Mouse (Mus musculus) cerebellum, adult 11 months (tissue): ENCODE data around the gene Nfam1.
"Not testable (repeated sequence)": the region's sequence is repeated elsewhere in the genome, so short reads cannot be mapped to it uniquely, and the experiment has no call there.

ENCODE experiments used
- DNase-seq: peaks from one replicate; pipeline ENCODE4 v3.0.0; 2022

Gene Nfam1

GRCm38 (mm10) chr15:83032981-83033541, at the start of gene Nfam1:
Nfam1 (minus strand) TSS chr15:83033306.
- no peak for DNase-seq

DNA sequence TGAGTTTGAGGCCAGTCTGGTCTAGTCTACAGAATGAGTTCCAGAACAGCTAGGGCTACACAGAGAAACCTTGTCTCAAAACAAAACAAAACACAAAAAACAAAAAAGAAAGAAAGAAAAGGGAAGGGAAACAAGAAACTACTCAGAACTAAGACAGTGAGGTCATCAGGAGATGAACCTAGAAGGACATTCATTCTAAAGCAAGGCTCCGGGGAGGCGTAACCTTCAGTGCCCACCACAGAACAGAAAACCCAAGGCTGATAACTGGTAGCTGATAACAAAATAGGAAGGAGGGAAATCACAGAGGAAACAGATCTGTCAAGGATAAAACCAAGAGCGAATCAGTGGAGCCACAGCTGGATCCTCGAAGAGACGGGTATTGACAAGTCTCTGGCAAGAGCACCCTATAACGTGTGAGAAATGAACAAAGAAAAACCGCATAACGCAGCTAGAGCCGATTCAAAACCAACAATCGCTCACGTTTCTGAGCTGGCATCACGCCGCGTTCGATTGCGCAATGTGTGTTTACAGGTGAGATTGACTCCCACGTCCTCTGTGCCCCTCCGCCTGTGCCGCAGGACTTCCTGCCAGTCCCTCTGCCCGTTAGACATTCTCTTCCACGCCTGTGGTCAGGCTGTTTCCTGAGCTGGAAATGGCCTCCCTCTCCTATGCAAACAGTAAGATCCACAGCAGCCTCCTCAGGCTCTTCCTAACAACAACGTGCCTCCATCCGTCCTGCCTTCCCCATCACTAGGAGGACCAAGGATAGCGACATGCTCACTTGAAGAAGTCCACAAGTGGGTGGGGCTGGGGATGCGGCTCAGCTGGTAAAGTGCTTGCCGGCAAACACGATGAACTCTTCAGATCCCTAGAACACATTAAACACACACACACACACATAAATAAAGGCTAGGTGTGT, 42.8 kb upstream of the Nfam1 start:
- no peak for DNase-seq

GRCm38 (mm10) chr15:83074179-83074578, 41.1 kb upstream of the Nfam1 start:
- DNase-seq = no peak

GRCm38 (mm10) chr15:83071752-83072151, 38.6 kb upstream of the Nfam1 start:
- no peak for DNase-seq

- DNase-seq = no peak
Measured at GRCm38 (mm10) chr15:83070942-83071341, 37.8 kb upstream of the Nfam1 start.

GRCm38 (mm10) chr15:83068270-83068669, 35.2 kb upstream of the Nfam1 start:
- no peak for DNase-seq

GRCm38 (mm10) chr15:83065543-83065942, 32.4 kb upstream of the Nfam1 start:
- DNase-seq = no peak

GRCm38 (mm10) chr15:83062582-83062981, 29.5 kb upstream of the Nfam1 start:
- not testable (repeated sequence) for DNase-seq

- DNase-seq = no peak
Measured at GRCm38 (mm10) chr15:83061689-83062088, 28.6 kb upstream of the Nfam1 start.

GRCm38 (mm10) chr15:83059233-83059660, 26.1 kb upstream of the Nfam1 start:
- DNase-seq = no peak

GRCm38 (mm10) chr15:83057533-83057932, 24.4 kb upstream of the Nfam1 start:
- DNase-seq = no peak

DNA sequence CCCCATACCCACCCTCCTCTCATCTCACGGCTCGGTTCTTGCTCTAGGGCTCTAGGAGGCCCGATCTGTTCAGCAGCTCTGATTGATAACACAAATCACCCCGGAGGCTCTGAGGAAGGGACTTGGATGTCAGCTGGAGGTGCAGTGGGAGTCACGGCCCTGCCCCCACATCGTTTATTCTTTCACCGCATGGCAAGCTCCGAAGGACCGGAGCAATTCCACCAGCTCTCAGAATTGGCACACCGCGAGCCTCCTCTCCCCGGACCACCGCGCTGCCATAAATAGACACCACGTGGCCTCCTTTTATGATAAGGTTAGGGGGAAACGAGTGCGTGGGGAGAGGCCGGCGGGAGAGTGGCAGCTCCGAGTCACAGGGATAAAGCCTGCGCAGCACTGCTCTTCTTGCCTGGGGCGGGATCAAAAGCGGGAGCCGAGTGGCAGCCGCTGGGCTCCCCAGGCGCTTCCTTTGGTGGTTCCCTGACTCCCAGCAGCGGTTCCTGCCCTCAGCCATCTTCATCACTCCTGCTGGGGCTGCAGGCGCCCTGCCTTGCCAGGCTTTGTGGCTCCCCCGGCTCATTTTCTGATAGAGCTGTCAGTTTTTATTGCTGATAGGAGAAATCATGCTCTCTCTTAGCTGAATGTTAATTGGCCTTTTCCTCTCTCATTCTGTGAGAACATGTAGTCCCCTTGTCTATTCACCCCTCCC, 23.4 kb upstream of the Nfam1 start:
- DNase-seq = no peak

- DNase-seq = no peak
Measured at GRCm38 (mm10) chr15:83055569-83055968, 22.5 kb upstream of the Nfam1 start.

DNA sequence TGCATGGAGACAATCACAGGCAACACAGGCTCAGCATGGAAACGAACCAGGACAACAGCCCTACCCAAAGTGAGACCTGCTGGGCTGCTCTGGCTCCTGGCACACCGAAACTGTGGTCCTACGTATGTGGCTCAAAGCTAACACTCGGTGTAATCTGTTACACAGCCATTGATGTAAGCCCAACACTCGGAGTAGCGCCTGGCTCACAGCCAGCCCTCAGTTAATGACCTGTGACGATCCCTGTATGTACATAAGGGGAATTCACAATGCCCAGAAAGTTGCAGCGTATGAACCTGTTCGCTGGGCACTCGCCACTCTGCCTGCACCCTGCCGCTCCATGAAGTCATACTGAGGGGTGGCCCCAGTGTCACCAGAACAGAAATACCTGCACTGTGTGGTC, 20.2 kb upstream of the Nfam1 start:
- DNase-seq = no peak

DNA sequence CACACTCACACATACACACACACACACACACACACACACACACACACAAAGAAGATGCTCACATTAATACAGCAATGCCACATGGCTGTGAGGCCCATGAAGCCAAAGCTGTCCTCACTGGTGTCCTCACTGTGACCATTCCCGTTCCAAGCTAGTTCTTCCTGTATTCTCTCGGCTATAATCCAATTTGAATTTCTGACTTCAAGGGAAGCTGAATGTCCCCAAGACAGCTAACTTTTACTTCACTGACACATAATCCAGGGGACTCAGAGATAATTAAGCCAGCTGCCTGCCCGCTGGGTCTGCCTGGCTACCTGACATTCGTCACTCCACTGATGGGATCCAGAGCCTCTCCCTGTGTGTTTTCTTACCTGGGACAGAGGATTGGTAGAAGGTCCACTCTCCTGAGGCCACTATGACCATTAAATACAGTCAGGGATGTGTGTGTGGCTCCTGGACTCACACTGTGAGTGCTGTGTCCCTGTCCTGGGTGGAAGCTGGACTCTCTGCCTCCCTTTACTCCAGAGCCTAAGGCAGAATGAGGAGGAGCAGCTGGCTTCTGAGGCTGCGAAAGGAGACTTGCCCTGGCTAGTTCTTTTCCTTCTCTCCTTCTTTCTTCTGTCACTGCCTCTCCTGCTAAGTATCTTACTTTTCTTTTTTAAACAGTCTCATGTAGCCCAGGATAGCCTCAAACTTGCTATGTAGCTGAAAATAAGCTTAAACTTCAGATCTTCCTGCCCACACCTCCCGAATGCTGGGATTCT, 19.4 kb upstream of the Nfam1 start:
- DNase-seq = no peak

- no peak for DNase-seq
Measured at GRCm38 (mm10) chr15:83046730-83047129, 13.6 kb upstream of the Nfam1 start.

- no peak for DNase-seq
Measured at GRCm38 (mm10) chr15:83046308-83046707, 13.2 kb upstream of the Nfam1 start.

DNA sequence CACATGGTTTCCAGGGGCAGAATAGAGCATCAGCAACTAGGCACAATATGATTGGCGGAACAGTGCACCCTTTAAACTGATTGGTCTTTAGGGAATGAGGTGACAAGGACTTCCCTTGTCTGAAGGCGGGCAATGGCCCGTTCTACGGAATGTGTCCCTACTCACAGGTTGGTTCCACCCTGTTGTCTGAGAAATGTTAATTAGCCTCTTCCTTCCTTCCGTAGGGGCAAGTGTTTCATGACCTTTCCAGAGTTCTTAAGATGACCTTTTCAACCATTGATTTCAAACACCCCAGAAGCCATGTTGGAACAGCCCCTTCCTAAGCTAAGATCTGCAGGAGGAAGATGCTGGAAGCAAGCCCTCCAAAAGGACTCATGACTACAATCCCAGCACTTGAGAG, 12.5 kb upstream of the Nfam1 start:
- DNase-seq = not testable (repeated sequence)

DNA sequence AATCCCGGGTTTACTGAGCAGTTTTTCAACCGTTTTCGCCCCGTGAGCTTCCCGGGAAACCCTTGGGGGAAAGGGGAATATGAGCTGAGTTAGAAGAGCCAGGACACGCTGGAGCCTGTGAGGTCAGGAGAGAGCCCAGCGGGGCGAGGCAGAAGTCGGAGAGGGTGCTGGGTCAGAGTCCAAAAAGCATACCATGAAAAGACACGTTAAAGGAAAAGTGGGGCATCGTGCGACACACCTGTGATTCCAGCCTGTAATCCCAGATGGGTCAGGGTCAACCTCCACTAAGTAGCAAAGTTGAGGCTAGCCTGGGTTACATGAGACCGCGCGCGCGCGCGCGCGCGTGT, 10.2 kb upstream of the Nfam1 start:
- DNase-seq = no peak

DNA sequence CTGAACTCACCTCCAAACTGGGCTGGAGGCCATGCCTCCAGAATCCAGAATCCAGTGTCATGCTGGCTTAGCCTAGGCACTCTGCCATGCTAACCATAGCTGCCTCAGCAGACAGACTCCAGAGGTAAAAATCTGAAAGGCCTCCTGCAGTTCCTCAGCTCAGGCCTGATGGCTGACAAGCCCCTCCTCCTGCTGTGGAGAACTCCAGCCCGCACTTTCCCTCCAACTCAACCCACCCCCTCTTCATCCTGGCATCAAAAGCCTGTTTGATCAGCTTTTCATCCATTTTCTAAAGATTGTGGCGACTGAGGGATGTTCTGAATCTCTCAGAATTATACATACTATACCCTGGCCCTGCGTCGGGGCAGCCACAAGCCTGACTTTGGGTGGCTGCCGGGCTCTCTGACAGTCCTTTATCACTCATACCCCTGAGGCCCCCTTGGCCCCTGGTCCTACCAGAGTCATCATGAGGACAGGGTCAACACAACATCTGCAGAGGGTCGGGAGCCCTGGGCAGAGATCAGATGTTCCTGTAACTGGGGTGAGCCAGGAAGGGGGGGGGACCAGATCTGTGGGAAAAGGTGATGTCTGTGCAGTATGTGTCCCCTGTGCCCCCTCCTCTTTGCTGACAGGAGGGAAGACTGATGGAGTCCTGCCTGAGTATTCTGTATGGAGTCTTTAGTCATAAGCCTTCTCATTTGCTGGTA, 9.7 kb upstream of the Nfam1 start:
- no peak for DNase-seq

GRCm38 (mm10) chr15:83040156-83040555, 7.0 kb upstream of the Nfam1 start:
- DNase-seq = no peak

DNA sequence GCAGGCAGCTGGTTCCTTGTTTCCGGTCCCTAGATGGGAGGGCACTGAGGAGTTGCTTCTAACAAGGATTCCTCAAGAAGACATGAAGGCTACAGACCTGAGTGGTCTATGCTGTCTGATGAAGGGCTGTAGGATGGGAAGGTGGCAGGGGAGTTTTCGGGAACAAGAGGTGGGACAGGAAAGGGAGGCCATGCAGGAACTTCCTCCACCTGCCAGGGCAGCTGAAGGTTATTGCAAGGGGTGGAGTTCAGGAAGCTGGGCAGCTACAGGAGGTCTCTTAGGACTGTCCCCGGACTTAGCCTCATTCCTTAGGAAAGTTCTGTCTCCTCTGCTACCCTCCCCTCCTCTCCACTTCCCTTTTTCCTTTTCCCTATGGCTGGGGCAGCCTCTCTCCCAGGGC, 5.7 kb upstream of the Nfam1 start:
- DNase-seq = no peak
